Mouse (Mus musculus) adrenal gland, postnatal 36 days (tissue): ENCODE results near the gene Chaf1b. TPM values are rescaled to one million over a fixed set of nuclear protein-coding genes. Genes with fewer than 3 reads are reported as not detected.

Experiments
- DNase-seq, 2 experiments: peaks; one replicate each; pipeline ENCODE4 v3.0.0; 2021; ENCODE audit warnings: mixed read lengths in 1 of 2
- total RNA-seq, 2 experiments: library from RNA; stranded (reverse); gene quantifications; 2 replicates each; pipeline ENCODE4 v1.2.3; 2021

Chaf1b gene
- total RNA-seq, 2 experiments from 2014 or later = 3.0 to 3.9 TPM

DNA sequence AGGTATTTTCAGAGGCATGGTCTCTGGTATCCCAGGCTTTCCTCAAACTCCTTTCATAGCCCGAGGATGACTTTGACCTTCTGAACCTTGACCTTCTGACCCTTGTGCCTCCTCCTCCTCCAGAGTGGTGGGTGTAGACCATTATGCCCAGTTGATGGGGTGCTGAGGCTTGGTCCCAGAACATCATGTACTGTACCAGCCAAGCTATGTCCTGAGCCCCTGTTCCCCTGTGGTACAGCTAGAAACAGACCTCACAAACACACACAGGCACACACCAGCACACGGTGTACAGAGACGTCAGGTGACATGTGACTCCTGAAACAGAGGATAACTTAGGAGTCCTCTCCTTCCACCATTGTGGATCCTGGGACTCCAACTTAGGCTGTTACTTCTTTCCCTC, 29.1 kb downstream of the Chaf1b start:
- DNase-seq = no peak

DNA sequence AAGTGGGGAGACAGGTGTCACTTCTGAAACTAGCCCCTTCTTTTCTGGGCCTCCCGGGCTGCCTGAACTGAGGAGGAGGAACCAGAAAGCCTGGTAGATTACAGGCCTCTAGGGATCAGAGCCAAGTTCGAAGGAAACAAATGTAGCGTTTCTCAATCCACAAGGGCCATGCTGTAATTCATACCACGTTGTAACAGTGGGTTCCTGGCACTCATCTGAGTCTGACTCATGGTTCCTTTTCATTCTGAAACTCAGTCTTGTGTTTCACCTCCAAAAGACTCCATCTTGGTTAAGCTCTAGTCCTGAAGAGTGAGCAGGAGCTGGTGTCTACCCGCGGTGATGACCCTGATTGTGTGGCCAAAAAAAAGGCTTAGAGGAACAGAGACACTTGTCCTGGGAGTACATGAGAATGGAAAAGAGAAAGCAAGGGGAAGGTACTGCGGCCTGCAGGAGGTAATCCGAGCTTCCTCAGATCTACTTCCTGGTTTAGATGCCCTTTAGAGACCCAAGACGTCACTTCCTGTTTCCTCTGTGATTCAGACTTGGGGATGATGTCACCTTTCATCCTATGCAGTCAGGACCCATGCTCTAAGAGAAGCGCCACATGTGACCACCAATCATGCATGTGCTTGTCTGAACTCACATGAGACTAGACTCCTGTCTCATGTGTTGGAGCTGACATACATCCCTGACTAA, 30.3 kb downstream of the Chaf1b start:
- DNase-seq = peak; percentile 39 to 55

DNA sequence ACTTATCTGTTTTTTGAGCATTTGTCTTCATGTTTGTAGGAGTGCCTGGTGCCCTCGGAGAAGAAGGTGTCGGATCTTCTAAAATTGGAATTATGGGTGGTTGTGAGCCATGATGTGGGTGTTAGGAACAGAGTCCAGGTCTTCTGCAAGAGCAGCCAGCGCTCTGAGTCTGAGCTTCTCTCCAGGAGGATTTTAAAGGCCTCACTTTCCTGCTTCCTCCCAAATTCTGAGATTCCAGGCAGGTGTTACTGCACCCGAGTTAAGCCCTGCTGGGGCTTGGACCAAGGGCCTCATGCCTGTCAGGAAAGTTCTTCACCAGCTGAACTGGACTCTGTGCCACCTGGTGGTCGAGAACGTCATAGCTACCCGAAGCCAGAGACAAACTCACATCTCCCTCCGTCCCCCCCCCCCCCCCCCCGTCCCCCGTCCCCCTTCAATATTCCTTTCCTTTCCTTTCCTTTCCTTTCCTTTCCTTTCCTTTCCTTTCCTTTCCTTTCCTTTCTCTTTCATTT, 31.7 kb downstream of the Chaf1b start:
- peak; percentile 55 to 57 for DNase-seq

DNA sequence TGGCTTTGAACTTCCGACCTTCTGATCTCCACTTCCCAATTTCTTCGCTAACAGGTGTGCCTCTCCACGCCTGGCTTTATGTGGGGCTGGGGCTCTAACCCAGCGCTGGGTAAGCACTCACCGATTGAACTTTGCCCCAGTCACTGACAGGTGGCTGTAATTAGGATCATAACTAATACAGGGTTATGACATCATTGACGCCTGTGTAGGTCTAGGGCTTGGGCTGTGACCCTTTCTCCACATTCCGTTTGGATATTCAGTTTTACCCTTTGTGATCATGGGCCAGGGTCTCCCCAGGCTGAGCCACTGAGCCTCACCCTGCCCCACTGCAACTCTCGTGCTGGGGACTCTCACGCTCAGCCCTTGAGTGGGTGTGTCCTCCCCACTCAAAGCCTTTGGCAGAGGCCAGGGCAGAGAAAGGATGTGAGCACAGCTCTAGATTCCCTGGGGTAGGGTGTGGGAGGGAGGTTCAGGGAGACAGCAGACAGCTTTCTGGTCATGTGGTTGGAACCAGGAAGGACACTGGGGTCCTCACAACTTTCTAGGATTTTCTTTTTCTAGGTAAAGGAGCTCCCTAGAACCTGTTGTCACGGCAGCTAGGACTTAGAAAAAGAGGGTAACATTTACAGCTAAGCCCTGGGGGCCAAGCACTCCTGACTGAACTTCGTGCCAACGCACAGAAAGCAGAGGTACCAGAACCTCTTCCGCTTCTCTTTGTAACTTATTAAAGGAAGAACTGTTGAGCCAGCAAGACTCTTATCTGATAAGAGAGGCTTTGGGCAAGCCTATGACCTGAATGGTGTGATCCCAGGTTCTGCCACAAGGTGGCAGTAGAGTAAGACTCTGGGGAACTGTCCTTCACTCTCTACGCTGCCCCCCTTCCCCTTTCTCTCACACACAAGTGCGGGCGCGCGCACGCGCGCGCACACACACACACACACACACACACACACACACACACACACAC, 34.3 kb downstream of the Chaf1b start:
- DNase-seq = peak; percentile 88

DNA sequence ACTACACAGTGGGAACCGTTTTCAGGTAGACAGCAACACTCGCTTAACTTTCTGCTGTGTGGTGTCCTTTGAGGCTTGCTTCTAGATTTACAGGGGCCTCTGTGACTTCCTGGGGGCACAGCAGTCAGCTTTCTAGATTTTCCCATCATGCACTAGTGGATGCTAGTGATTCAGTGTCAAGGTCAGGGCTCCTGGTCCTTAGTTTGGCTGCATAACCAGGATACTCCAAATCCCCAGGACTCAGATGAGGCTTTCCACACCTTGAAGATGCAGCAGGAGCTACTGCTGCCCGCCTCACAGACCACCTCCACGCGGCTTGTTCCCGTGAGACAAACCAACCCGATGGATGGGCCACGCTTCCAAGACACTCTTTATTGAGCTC, 35.0 kb downstream of the Chaf1b start:
- no peak for DNase-seq

DNA sequence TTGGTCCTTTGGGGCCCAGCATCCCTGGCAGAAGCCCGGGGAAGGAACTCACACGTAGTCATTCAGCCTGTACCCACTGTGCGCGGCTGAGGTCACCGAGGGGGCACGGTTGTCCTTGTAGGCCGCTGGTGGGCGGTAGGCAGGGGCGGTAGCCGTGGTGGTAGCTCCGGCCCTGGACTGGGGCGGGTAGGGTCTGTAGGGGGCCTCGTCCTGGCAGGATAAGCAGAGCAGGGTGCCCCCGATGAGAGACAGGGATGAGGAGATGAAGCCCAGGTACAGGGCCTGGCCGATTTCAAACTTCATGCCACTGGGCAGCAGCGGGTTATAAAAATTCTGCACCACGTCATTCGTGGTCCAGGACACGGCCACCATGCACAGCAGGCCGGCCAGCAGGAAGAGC, 35.5 kb downstream of the Chaf1b start:
- DNase-seq = no peak

DNA sequence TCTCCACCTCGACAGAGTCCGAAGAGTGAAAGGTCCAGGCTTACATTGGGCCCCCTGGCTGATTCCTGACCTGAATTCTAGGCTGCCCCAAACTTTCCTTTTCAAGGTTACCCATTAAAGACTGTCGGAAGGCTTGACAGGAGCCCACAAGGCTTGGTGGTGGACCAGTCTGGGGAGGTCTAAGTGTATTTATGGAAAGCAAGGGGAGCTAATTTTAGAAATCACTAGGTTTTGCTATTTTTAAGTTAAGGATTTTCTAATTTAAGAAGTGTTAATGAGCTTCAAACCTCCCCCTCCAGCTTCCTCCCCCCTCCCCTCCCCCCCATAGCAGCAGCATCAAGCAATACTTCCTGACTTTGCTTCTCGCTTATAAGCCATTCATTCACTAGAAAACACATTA, 37.0 kb downstream of the Chaf1b start:
- no peak for DNase-seq

DNA sequence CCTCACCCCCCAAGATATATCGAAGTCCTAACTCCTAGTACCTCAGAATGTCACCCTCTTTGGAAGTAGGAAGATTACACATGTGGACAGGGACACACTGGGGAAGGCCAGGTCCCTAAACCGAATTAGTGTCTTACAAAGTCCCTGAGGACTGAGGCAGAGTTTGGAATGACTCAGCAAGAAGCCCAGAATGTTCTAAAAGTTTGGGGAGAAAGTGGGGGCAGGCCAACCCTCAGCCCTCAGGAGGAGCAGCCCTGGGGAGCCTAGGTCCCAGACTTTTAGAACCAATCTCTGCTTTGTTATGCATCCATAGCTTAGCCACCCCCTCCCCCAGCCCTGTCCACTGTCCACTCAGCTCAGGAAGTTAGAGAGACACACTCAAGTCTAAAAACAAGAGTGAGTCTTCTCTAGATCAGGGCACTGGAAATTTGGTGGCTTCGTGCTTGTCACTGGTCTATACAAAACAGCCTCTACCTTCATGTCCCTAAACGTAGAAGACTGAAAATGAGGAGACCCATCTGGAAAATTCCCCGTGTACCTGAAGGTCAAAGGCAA, 39.2 kb downstream of the Chaf1b start:
- DNase-seq = no peak

DNA sequence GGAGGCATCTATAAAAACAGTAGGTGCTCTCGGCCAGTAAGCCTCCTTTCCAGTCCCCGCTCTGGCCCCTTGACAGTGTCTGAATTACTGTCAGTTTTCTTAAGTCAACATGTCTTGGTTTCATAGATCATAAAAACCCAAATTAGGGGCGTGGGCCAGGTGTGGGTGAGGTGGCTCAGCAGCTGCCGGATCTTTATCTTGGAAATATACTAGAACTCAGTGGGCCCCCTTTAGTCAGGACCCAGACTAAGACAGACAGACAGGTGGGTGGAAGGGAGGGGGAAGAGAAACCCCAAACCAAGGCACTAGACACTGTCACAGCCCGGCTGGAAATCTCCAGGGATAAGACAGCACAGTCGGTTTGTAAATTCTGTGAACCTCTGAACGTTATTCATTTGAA, 40.1 kb downstream of the Chaf1b start:
- no peak for DNase-seq

DNA sequence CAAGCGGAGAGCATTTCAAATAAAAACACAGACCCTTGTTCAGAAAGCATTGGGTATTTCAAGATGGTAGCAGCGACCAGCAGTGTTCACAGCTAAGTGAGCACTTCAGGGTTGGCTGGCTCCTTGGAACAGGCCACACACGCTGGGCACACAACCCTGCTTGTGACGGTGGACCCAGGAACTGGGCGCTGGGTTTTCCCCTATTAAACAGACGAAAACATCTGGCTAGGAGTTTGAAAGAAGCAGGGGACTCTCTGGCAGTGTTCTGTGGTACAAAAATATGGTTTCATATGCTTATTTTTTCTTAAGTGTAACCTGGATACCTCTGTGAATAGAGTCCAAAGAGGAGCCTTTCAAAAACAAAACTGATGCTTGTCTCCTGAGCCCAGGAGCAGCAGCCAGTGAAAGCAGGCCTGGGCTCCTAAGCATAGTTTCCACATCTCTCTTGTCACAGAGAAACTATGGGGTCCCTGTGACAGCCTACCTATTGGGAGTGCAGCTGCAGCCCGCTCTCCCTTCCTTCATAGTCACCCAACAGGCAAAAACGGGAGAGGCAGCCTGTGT, 42.1 kb downstream of the Chaf1b start:
- DNase-seq = no peak

DNA sequence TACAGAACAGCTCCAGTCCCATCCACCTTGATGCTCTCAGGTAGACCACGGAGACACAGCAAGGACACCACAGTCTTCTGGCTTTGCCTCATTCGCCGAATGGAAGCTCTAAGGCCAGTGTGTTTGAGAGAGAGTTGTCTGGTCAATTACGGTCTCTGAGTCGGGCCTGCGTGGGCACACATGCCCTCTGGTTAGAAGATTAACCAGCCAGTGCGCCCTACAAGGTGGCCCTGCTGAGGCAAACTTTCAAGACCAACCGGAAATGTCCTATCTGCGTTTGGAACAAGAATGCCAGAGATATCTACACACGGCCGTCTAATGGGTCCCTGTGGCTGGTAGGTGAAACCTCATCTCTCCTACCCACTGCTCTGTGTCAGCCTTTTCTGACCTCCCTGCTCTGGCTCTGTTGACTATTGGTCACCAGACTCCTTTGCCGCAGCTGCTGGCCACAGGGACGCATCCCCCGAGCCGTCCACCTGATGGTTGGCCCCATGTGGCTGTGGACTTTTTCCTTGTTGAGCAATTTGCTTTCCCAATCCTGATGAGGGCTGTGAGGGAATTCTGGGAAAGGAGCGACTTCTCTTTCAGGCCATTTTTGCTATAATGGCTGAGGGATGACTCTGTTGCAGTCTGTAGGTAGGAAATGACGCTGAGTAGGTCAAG, 45.8 kb downstream of the Chaf1b start:
- DNase-seq = no peak

DNA sequence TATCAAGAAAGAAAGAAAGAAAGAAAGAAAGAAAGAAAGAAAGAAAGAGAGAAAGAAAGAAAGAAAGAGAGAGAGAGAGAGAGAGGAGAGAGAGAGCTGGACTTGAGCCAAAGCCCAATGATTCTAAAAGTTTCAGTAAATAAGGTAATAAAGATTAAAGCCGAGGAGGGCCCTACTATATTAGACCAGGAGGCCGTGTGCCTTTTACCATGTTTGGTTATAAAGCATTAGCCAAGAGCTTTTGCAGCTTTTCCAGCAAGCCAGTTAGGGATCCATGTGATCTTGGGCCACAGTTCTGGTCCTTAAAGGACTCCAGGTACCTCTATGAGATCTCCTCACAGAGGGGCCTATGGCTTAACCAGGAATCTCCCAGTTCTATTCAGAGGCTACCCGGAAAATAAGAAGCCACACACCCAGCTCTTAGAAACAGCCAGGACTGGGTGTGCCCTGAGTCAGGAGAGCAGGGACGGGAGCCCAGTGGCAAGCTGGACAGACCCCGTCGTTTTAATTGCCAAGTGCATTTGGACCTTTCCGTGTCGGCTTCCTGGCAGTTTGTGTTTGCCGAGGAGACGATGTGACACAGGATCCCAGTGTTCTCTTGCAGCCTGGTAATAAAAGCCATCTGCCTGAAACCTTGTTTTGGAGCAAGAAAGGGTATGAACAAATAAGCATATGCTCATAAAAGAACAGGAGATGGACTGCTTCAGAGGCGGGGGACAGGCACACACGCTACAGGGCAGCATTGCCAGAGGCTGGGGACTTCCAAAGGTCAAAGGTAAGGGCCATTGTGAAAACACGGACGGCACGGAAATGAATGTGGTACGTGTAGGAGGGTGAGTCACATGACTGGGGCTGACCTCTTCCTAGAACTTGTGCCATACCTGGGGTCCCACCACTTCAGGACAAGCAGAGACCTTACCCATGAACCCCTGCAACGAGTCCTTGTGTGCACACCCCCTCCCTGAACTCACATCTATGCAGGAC, 48.8 kb downstream of the Chaf1b start:
- no peak for DNase-seq

DNA sequence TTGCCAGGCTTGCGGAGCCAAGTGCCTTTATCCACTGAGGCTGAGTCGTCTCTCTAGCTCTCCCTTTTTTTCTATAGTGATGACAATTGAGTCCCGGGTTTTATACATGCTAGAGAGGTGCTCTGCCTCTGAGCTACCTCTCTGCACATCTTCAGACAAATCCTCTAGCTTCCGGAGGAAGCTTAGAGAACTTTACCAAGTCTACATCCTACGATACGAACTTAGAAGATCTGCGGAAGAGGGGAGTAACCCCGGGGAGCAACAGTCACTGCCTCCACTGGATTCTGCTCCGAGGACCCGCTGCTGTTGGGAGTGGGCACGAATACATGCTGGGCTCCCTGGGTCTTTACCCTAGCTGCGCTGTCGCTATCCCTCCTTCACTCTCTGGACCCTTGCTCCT, 50.9 kb downstream of the Chaf1b start:
- DNase-seq = no peak

DNA sequence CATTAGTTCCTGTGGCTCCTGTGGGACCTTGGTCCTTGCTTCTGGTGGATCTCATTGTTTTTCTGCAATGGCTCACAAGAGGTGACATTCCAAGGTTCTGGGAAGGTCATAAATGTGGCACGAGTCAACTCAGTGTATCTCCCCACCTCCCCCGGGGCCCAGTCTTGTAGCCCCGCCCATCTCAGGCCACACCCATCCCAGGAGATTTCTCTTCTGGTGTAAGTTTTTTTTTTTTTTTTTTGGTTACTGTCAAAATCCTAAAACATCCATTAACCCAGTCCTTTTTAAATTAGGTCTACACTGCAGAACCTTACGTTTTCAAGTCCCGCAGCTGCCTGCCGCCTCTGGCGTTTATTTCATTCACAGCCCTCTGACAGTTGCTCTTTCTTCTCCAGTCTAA, 51.3 kb downstream of the Chaf1b start:
- peak; percentile 15 to 35 for DNase-seq

DNA sequence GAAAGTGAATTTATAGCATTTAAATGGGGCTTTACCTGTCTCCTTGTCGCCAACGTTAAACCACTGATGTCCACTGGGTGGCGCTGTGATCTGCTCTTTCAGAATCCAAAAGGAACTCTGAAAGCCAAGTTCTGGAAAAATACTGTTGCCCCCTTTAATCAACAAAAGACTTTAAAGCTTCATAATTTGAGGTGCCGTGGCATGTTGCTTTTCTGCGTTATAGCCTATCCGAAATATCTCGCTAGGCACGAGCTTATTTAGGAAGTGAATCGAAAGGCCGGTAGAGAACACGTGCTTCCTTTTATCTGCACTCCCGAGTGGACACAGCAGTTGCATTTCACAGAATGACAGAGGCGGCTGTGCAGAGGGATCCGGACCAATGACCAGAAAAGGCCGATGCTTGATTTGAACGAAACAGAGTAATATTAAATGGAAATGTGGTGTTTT, 54.7 kb downstream of the Chaf1b start:
- DNase-seq = peak; percentile 74

DNA sequence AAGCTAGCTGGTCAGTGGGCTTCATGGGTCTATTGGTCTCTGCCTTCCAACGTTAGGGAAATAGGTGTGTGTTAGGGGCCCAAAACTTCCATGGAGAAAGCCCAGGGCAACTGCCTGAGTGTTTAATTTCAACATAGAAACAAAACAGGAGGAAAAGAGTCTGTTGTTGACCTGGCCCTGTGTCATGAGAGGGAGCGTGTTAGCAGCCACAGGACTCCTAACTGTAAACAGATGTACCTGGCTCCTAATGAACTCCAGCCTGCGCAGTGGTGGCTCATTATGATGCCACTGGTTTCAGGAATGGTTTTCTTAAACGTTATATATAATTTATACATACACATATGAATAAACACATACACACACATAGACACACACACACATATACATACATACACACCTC, 56.3 kb downstream of the Chaf1b start:
- DNase-seq = no peak

DNA sequence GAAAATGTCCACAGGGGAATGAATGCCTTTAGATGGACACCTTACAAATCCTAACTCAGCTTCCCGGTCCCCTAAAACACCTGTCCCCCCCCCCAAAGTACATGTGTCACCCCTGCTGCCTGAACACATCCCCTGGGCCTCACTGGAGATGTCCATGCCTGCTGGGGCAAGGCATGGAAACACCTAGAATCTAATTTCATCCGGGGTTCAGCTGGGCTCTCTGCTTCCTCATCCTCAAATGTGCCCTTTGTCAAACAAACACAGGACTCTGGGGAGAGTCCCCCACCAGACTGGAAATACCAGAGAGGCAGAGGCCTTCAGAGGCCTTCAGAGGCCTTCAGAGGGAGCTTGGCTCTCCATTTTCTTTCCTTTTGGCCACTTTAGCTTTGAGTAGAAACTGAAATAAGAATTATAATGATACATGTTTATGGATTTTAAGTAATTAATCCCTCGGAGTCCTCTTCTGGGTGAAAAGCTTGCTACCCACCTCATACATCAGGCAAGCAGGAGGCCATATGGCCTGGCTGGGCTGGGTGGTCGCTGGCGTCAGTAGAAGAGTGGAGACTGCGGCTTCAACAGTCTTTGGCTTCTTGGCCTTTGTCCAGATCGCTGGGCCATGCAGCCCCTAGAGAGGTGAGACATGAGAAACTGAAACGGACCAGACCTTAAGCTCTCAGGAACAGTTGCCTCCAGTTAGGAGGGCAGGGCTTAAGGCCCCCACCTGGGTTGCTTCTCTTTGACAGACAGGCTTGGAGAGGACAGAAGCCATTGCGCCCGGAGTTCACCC, 58.3 kb downstream of the Chaf1b start:
- DNase-seq = no peak

DNA sequence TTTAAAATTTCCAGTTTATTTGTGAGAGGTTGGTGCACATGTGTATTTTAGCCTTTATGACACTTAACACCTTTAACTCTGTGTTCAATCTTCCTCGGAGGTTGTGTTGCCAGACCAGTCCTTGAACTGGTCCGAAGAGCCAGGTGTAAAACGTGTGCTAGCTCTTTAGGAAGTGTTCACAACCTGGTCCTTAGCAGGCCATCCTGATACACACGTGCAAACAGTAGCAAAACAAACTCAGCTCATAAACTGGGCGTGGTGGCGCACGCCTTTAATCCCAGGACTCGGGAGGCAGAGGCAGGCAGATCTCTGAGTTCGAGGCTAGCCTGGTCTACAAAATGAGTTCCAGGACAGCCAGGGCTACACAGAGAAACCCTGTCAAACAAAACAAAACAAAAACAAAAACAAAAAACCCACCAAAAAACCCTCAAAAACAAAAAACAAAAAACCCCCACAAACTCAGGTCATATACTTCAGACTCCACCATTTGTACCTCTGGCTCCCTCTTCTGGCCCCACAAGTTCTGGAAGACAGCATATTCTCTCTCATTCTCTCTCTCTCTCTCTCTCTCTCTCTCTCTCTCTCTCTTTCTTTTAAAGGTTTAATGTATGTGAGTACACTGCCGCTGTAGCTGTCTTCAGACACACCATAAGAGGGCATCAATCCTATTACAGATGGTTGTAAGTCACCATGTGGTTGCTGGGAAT, 59.2 kb downstream of the Chaf1b start:
- DNase-seq = no peak

DNA sequence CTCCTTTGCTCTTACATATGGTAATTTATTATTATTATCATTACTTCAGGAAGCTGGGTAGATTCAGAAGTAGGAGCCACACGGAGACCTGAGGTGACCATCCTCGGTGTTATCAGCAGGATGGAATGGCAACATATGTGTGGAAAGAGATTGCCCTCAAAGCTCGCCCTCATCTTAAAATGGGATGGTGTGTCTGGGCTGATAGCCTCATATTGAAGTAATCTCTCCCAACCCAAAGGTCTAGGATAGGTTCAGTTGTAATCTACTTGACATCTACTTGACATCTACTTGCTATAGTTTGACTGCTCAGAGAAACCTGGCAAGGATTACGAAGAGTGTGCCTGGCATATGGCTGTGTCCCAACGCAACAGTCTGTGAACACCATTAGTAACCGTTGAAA, 60.6 kb downstream of the Chaf1b start:
- no peak for DNase-seq
